Mouse (Mus musculus) heart, postnatal 0 days (tissue): Measurements from ENCODE around the gene Polr3c. TPM values are rescaled to one million over a fixed set of nuclear protein-coding genes. Genes with fewer than 3 reads are reported as not detected.
A peak's percentile ranks its signal among the peaks of the same experiment; 100 is the strongest.
"Not testable (repeated sequence)": the region's sequence is repeated elsewhere in the genome, so short reads cannot be mapped to it uniquely, and the experiment has no call there.

Source experiments
- ATAC-seq: fragments of 200-750 bp; cut with Nextera tagmentation; 2 replicates; pipeline ENCODE4 v1.8.0; 2017; ENCODE audit warnings: low read depth, moderate number of reproducible peaks, moderate library complexity; ENCODE audit not compliant: insufficient read depth
- DNase-seq: peaks from one replicate; pipeline ENCODE4 v3.0.0-alpha.2; 2016; ENCODE audit warnings: low spot score
- H3K27ac ChIP-seq: fragments of 300-500 bp; sonication (generic); 2 replicates; pipeline ENCODE4 v1.5.1; 2014; ENCODE audit warnings: low read depth, mild to moderate bottlenecking
- H3K27me3 ChIP-seq: fragments of 300-500 bp; sonication (generic); 2 replicates; pipeline ENCODE4 v1.6.1; 2014; ENCODE audit warnings: low read length, mixed read lengths; ENCODE audit not compliant: control insufficient read depth, insufficient read depth
- H3K36me3 ChIP-seq: fragments of 300-500 bp; sonication (generic); replicated peaks from 2 replicates; pipeline ENCODE4 v1.6.1; 2014; ENCODE audit warnings: low read length, mixed read lengths; ENCODE audit not compliant: control insufficient read depth, insufficient read depth
- H3K4me1 ChIP-seq: fragments of 300-500 bp; sonication (generic); 2 replicates; pipeline ENCODE4 v1.6.1; 2014; ENCODE audit warnings: antibody characterized with exemption; ENCODE audit not compliant: control insufficient read depth, insufficient read depth
- H3K4me2 ChIP-seq: fragments of 300-500 bp; sonication (generic); 2 replicates; pipeline ENCODE4 v1.6.1; 2014; ENCODE audit warnings: low read depth, mild to moderate bottlenecking, low read length, moderate library complexity
- H3K4me3 ChIP-seq: fragments of 300-500 bp; sonication (generic); 2 replicates; pipeline ENCODE4 v1.5.1; 2014; ENCODE audit warnings: low read depth, low read length
- H3K9ac ChIP-seq: fragments of 300-500 bp; sonication (generic); replicated peaks from 2 replicates; pipeline ENCODE4 v1.6.1; 2014; ENCODE audit warnings: low read depth, low read length, mixed read lengths
- H3K9me3 ChIP-seq: fragments of 300-500 bp; sonication (generic); replicated peaks from 2 replicates; pipeline ENCODE4 v1.6.1; 2016; ENCODE audit warnings: low read length; ENCODE audit not compliant: control insufficient read depth
- CTCF ChIP-seq: IDR thresholded peaks from 2 replicates; pipeline ENCODE4 v1.5.1; 2016; ENCODE audit warnings: antibody characterized with exemption, control low read depth, low read depth
- EP300 ChIP-seq: IDR thresholded peaks from 2 replicates; pipeline ENCODE4 v1.6.1; 2016; ENCODE audit warnings: antibody characterized with exemption, low read depth
- WGBS: fragments of 180-500 bp; shearing (Covaris S2); extraction: QIAGEN DNeasy Blood & Tissue Kit; methylation state at CpG from one replicate; pipeline ENCODE4 v1.1.7; 2014; 5-methylcytosine and 5-hydroxymethylcytosine counted together
- polyA plus RNA-seq: library from polyadenylated mRNA; unstranded; fragments of >200 nt; fragmentation: Nextera tagmentation; extraction: Ambion mirVana; gene quantifications from 2 replicates; pipeline ENCODE4 v1.2.1, GENCODE M21; 2015
- total RNA-seq: library from RNA; depleted of rRNA; stranded (reverse); fragments of >200 nt; gene quantifications from 2 replicates; pipeline ENCODE4 v1.2.3, GENCODE M21; 2014; ENCODE audit warnings: low replicate concordance

The Polr3c gene
- total and polyA plus RNA-seq, 2 experiments from 2014 or later, result 23.0 to 25.4 TPM

DNA sequence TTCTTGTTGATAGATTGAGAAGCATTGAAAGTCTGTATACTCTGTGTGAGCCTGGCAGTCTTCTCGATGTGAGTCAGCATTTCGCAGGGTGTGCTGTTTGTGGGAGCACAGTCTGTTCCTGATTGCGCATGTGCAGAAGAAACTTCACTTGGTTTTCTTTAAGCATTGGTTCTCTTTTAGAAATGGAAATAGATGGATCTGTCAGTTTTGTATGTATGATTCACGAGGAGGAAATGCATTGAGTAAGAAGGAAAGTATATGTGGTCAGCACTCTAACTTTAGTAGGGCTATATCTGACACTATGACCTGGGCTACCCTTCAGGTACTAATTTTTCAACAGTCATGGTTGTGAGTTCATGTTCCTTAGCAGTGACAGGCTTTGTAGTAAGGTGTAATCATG lies 32.3 kb upstream of the Polr3c start:
- Histone ChIP-seq H3K4me2 (no peak overlapping the region), H3K4me3 (no peak overlapping the region), H3K9me3 (no peaks in the 10 kb centered on the region), H3K4me1 (no peaks in the 10 kb centered on the region), H3K27me3 (no peaks in the 10 kb centered on the region), H3K36me3 (no peaks in the 10 kb centered on the region), H3K9ac (no peak overlapping the region), H3K27ac (no peak overlapping the region)
- ATAC-seq (no peak), DNase-seq (no peak)
- 88% methylated on average over 4 of the region's 4 CpGs for WGBS
- no peak for TF ChIP-seq CTCF
- TF ChIP-seq EP300, result no peak

DNA sequence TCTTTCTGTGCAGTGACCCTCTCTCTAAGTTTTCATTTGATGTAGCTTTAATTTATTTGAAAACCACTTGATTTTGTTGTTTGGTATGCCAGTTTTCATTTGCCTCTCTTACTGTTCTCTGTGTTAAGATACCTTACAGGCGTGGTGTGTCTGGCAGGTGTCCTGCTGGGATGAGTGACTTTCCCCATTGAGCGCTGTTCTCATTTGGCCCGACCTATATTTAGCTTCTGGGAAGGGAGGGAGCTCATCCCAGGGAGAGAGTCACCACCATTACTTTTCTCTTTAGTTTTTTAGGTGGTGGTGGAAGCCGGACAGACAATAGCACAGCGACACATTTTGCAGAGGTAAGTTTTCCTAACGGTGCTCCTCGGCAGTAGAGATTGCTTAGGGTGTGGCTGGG lies 30.3 kb upstream of the Polr3c start:
- no peaks in the 10 kb centered on the region for H3K9me3 ChIP-seq
- H3K9ac ChIP-seq, result no peak overlapping the region
- peak overlapping the region; percentile 5; the same call in 1 of the 2 replicates for H3K4me2 ChIP-seq
- DNase-seq (peak; percentile 65), ATAC-seq (peak; percentile 88)
- no peak overlapping the region for H3K4me3 ChIP-seq
- peak overlapping the region; percentile 49 for H3K27ac ChIP-seq
- no peak for TF ChIP-seq CTCF
- TF ChIP-seq EP300, result no peak
- H3K36me3 ChIP-seq, result no peaks in the 10 kb centered on the region
- no peaks in the 10 kb centered on the region for H3K4me1 ChIP-seq
- H3K27me3 ChIP-seq, result no peaks in the 10 kb centered on the region
- WGBS, result 39% methylated on average over 7 of the region's 7 CpGs

DNA sequence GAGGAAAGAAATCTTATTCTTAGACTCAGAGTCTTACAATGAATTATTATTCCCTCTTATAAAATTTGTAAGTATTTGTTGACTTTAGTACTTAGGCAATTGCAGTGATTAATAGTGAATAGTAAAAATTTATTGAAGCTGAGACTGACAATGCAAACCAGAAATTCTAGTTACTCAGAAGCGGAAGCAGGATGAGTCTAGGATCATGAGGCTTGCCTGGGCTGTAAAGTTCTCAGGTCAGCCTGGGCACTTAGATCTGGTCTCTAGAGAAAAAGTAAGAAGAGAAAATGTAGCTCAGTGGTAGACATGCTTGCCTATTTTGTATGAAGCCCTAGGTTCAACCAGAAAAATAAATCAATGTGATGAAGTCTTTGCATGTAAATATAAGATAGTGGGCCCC lies 28.5 kb upstream of the Polr3c start:
- Histone ChIP-seq H3K4me3 (no peak overlapping the region), H3K36me3 (no peaks in the 10 kb centered on the region), H3K4me2 (no peak overlapping the region), H3K27ac (no peak overlapping the region), H3K27me3 (no peaks in the 10 kb centered on the region), H3K9ac (no peak overlapping the region), H3K9me3 (no peaks in the 10 kb centered on the region), H3K4me1 (no peaks in the 10 kb centered on the region)
- no peak for DNase-seq
- ATAC-seq, result no peak
- 100% methylated on average over 1 of the region's 1 CpGs for WGBS
- TF ChIP-seq EP300 (no peak), CTCF (no peak)

DNA sequence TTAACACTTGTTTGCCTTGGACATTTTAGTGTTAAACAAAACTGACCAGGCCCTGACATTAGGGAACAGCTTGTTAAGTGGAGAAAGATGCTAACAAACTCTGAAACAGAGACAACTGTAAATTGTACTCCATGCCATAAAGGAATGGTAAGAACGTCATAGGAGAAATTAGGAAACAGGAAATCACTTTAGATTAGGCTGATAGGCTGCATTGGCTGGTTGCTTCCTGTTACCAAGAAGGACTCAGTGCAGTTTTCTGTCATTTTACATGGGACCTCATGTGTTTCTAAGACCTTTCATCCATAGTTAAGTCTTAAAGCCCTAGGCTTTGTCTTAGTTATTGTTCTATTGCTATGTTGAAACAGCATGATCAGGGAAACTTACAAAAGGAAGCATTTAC lies 19.4 kb upstream of the Polr3c start:
- Histone ChIP-seq H3K36me3 (no peaks in the 10 kb centered on the region), H3K27ac (no peak overlapping the region), H3K4me2 (no peak overlapping the region), H3K27me3 (no peaks in the 10 kb centered on the region), H3K9ac (no peak overlapping the region), H3K4me1 (peaks cover 3% of the 10 kb centered on the region; the same call in 1 of the 2 replicates), H3K4me3 (no peak overlapping the region), H3K9me3 (no peaks in the 10 kb centered on the region)
- WGBS, result 29% methylated on average over 1 of the region's 1 CpGs
- DNase-seq, result no peak
- TF ChIP-seq CTCF (no peak), EP300 (no peak)
- ATAC-seq, result no peak

DNA sequence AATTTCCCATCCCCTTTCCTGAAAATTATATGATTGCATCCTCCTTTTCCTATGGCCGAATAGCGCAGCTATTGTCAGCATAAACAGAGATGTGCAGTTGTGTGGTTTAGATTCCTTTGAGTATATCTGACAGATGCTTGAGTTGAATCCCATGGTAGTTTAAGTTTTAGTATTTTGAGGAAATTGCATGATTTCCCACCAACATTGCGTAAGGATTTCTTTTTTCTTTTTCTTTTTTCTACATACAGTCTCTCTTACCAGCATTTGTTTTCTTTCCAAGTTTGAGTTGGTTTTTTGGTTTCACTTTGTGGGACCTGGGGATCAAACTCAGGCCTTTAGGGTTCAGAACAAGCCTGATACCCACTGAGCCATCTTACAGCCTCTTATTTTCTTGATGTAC lies 16.9 kb upstream of the Polr3c start:
- H3K4me1 ChIP-seq, result peaks cover 3% of the 10 kb centered on the region; the same call in 1 of the 2 replicates
- H3K9ac ChIP-seq, result no peak overlapping the region
- no peak overlapping the region for H3K4me3 ChIP-seq
- H3K27me3 ChIP-seq, result no peaks in the 10 kb centered on the region
- no peaks in the 10 kb centered on the region for H3K36me3 ChIP-seq
- no peak for DNase-seq
- H3K4me2 ChIP-seq, result no peak overlapping the region
- no peak overlapping the region for H3K27ac ChIP-seq
- no peak for ATAC-seq
- 88% methylated on average over 3 of the region's 3 CpGs for WGBS
- H3K9me3 ChIP-seq, result no peaks in the 10 kb centered on the region
- TF ChIP-seq CTCF (no peak), EP300 (no peak)

DNA sequence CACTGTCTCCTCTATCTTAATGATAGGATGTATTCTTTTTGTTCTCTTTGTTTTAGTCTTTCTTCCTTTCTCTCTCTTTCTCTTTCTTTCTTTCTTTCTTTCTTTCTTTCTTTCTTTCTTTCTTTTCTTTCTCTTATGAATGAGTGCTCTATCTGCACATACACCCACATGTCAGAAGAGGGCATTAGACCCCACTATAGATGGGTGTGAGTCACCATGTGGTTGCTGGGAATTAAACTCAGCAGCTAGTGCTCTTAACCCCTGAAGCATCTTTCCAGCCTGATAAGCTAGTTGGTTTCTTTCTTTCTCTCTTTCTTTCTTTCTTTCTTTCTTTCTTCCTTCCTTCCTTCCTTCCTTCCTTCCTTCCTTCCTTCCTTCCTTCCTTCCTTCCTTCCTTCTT lies 12.9 kb upstream of the Polr3c start:
- not testable (repeated sequence) for H3K4me3 ChIP-seq, H3K4me1 ChIP-seq, ATAC-seq, H3K36me3 ChIP-seq, H3K9ac ChIP-seq, H3K27ac ChIP-seq, H3K27me3 ChIP-seq, DNase-seq, H3K4me2 ChIP-seq, H3K9me3 ChIP-seq
